Mouse (Mus musculus) kidney, postnatal 25 days (tissue): Measurements from ENCODE around the gene Stab1.

Experiments used
- DNase-seq, 2 experiments: peaks; one replicate each; pipeline ENCODE4 v3.0.0; 2021; ENCODE audit warnings: mixed read lengths in 2 of 2

The Stab1 gene

DNA sequence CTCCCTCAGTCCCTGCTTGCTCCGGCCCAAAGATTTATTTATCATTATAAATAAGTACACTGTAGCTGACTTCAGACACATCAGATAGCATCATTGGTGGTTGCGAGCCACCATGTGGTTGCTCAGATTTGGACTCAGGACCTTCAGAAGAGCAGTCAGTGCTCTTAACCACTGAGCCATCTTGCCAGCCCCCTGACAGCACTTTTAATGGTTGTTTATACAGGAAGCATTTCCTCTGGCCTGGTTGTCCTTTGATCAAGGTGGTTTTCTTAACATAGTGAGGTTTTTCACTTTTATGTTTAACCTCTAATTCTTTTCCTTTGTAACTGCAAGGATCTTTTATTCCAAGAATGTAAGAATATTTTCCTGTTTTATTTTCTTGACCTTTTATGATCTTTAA, 26.0 kb upstream of the Stab1 start:
- DNase-seq, result no peak

GRCm38 (mm10) chr14:31193791-31194190, 25.4 kb upstream of the Stab1 start:
- DNase-seq, result no peak

- DNase-seq, result no peak
Measured at GRCm38 (mm10) chr14:31191936-31192335, 23.5 kb upstream of the Stab1 start.

GRCm38 (mm10) chr14:31189348-31189747, 20.9 kb upstream of the Stab1 start:
- DNase-seq, result no peak

GRCm38 (mm10) chr14:31188771-31189181, 20.3 kb upstream of the Stab1 start:
- DNase-seq, result no peak

DNA sequence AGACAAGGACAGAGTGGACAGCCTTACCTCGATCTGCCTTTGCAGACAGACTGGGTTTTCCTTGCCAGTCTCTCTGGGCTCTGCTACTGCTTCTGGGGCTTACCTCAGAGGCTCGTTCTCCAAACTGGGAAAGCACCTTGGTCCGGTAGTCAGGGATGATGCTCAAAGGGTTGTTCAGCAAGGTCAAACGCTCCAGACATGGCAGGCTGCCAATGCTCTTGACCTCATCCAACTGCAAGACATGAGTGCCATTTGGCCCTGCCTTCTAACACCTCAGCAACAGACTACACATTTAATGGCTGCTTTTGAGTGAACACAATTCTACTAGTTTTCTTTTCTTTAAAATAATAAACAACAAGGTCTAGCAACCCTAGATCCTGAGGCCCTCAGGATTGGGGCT, 18.2 kb upstream of the Stab1 start:
- DNase-seq, result peak; percentile 89 to 91

- no peak for DNase-seq
Measured at GRCm38 (mm10) chr14:31184195-31184594, 15.8 kb upstream of the Stab1 start.

GRCm38 (mm10) chr14:31183541-31183940, 15.1 kb upstream of the Stab1 start:
- DNase-seq, result no peak

DNA sequence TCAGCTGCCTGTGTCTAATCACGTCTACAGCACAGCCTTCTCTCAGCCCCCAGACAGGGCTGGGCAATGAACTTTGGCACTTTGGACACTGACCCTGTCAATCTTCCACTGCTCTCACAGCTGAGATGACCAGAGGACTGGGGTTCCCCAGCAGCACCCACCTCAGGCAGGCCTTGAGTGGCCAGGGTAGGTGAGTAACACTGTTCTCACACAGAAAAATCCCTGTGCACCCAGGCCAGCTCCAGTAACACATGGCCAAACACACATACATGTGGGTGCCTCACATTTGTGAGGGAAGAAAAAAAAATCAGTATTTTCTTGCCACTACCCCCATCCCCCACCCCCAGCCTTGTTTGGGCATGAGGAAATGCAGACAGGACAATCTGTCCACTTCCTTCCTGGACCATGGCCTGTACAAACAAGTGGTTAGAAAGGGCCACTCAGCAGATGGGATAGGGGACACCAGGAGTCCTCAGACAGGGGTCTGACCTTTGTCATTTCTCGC, 14.4 kb upstream of the Stab1 start:
- peak; percentile 68 to 88 for DNase-seq

DNA sequence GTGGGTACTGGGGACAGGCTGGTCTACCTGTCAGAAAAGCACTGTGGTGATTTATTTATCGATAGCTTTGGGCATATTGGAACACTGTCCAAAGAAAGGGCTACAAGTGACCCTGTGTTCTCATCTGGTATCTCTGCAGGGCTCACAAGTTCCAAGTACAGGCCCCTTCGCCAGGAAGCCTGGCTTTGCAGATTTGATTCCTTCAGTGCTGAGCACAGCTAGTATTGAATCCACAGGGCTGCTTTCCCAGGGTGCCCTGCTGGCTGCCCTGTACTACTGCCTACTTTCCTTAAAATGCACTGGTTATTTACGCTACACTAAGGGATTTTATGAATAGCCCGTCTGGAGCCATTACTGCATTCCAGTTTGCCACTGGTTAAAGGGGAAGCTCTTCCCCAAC, 13.1 kb upstream of the Stab1 start:
- DNase-seq, result no peak

DNA sequence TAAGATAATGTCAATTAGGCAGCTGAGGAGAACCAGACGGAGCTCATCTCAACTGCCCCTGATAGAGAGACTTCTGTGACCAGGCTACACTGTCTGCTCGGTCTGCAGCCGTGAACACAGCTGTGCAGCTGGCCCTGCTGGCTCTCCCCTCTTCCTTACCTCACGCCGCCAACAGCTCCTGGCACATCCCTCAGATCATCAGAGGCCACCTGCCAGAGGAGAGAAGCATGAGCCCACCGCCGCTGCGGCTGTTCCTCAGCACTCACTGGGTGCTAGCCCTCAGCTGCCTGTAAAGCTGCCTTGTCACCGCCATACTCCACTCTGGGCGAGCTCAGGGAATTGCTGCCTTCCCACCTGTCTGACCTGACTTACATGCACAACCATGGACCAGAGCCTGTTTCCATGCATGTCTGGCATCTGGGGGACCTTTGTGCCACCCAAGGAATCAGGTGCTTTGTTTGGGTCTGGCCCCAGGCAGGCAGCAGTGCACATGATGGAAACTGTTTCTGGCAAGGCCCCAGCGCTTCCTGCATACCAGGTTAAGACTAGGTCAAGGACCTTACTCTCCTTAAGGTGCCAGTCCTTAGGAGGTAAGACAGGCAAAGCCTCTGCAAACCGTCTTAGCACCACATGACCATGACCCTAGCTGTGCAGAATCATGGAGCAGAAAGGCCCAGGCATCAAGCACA, 11.4 kb upstream of the Stab1 start:
- peak; percentile 85 to 91 for DNase-seq

GRCm38 (mm10) chr14:31177715-31178114, 9.3 kb upstream of the Stab1 start:
- DNase-seq, result no peak

- no peak for DNase-seq
Measured at GRCm38 (mm10) chr14:31177287-31177686, 8.8 kb upstream of the Stab1 start.

GRCm38 (mm10) chr14:31173537-31173936, 5.1 kb upstream of the Stab1 start:
- DNase-seq, result no peak

GRCm38 (mm10) chr14:31172781-31173455, 4.5 kb upstream of the Stab1 start:
- peak; percentile 58 to 74 for DNase-seq

DNA sequence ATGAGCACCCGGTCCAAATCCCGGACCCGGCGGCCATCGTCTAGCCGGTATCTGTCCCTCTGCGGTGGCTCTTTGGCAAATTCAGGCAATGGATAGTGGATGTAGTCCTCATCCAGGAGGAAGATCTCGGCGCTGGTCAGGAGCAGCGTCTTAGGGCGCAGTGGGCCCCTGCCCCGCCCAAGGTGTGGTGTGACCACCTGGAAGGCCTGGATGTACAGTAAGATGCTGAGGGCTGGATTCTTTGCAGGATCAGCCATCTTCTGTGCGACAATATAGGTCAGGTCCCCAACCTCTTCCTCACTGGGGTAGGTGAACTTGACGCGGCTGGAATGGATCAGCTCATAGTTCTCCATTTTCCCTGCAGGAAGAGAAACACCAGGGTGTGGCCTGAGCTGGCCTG, 3.4 kb upstream of the Stab1 start:
- DNase-seq, result no peak

DNA sequence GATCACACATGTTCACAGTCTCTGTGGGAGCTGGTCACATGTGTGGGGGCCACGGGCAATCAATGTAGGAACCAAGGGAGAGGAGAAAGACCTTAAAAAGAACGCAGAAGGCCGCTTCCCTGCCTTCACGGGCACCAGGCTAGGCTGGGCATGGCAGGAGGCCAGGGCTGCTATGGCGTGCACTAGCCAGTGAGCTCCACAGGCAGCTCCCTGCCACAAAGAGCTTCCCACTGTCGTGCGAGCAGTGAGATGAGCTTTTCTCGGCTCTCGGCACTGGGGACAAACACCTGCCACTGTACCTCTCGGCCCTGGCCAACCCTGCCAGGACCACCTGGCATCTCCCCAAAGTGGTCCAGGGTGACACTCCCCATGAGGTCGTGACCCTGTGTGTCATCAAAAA, 2.9 kb upstream of the Stab1 start:
- DNase-seq, result no peak

- no peak for DNase-seq
Measured at GRCm38 (mm10) chr14:31170963-31171362, 2.5 kb upstream of the Stab1 start.

DNA sequence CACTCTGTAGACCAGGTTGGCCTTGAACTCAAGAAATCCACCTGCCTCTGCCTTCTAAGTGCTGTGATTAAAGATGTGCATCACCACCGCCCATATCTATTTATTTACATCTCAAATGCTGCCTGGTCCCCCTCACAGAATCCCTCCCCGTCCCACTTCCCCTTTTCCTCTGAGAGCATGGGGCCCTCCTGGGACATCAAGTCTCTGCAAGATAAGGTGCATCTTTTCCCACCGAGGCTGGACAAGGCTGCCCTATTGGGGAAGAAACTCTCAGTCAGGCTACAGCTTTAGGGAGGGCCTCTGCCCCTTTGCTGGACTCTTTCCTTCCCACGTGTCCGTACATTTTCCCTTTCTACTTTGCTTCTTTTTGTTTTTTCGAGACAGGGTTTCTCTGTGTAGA, 1.1 kb upstream of the Stab1 start:
- DNase-seq, result no peak

DNA sequence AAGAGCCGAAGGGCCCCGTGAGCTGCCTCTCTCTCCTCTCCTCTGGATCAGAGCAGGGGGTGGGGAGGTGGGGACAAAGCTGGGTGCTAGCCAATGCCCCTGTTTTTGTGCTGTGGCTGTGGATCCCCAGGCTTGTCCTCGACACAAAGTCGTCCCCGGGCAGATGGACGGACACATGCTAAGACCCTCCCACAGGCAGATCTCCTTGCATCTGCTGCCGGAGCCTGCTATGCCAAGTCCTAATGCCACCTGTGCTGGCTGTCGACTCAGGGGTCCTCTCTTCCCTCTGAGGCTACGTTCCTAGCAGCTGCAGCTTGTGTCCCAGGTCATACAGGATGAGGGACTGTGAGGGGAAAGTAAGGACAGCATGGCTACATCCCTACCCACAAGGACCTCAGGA, 1.6 kb downstream of the Stab1 start:
- no peak for DNase-seq

DNA sequence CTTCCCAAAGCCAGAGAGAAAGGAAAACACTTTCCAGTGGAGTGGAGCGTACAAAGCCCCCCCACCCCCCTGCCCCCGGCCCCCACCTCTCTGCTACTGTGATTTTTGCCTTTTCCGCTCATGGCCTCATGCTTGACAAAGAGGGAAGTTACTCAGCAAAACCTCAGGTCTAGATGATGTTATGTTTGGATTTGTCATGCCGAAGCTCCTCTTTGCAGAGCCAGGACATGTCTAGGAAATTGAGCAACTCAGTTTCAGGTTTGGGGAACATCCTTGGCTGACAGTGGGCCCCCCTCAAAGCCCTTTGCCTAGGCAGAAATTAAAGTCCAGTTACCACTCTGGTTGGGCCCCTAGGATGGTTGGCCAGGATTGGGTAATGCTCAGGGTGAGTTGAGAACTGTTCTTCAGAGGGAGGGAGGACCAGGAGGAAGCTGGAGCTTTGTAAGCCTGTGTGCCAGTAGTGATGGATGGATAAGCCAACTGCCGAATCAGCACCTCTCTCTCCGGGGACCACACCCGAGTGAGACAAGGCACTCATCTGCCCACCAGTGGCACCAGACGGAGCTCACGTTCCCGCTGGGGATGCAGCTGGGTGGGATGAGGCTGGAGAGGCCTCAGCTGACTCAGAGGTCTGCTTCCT, 2.3 kb downstream of the Stab1 start:
- DNase-seq, result no peak

DNA sequence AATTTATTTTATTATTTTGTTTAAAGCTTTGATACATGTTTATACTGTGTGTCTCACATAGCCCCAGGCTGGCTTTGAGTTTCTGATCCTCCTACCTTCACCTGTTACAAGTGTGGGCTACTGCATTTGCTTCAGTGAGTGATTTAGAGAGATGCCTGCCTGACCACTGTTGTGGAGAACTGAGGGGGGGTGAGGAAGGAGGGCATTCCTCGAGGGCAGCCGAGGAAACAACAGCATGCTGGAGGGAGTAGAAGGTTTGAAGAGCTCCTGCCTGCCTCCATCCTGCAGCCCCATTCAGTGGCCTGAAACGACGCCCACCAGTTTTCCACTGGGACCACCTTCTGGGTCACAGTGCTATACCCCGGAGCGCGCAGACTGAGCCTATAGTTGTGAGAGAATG, 3.0 kb downstream of the Stab1 start:
- DNase-seq, result peak in 1 of 2 experiments; percentile 33

- DNase-seq, result peak in 1 of 2 experiments; percentile 50
Measured at GRCm38 (mm10) chr14:31165010-31165409, 3.4 kb downstream of the Stab1 start.

- no peak for DNase-seq
Measured at GRCm38 (mm10) chr14:31164067-31164466, 4.4 kb downstream of the Stab1 start.
